Mouse (Mus musculus): ENCODE data around the gene Macrod1.

DNA sequence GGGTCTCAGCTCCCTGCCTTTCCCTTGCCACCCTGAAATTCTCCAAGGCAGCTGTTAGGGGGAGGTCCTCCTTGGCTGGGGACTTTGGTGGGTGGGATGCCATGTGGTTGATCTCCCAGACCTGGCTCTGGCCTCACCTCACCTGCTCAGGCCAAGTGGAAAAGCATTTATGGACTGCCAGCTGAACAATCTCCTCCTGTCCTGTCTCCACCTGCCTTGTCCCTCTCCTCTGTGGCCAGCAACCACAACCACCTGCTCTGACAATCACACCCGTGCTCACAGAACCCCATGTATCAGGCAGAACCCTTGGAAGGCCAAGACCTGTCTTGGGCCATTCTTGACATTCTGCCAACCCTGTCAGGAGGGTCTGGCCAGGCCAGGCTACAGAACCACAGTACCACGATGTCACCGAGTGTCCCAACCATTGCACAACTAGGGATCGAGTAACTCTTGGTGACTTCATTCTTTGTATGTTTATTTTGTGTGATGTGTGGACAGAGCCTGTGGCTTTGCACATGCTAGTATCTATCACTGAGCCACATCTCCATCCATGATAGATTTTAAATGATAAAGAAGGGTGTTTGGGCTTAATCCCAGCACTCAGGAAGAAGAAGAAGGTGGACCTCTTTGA lies 69.0 kb downstream of the Macrod1 start:
- no peak for TF ChIP-seq GATA2 (IDR thresholded peaks at IDR 0.05; ENCODE audit: borderline replicate concordance, low read depth, low read length)
- no peak for TF ChIP-seq CTCF (IDR thresholded peaks at IDR 0.05; ENCODE audit: low read depth, low read length)
